Mouse (Mus musculus) hindbrain, embryonic 11.5 days (tissue): ENCODE data around the gene Ldhb. TPM values are rescaled to one million over a fixed set of nuclear protein-coding genes. Genes with fewer than 3 reads are reported as not detected.
A peak's percentile ranks its signal among the peaks of the same experiment; 100 is the strongest.

ENCODE experiments used
- ATAC-seq: fragments of 200-750 bp; cut with Nextera tagmentation; 2 replicates; pipeline ENCODE4 v1.8.0; 2017; ENCODE audit warnings: mild to moderate bottlenecking, moderate TSS enrichment, moderate library complexity; ENCODE audit not compliant: low FRiP score
- DNase-seq: peaks from one replicate; pipeline ENCODE4 v3.0.0-alpha.2; 2015; ENCODE audit warnings: low spot score
- H3K27ac ChIP-seq: fragments of 300-500 bp; sonication (generic); 2 replicates; pipeline ENCODE4 v1.5.1; 2014; ENCODE audit warnings: mild to moderate bottlenecking, low read depth, low read length
- H3K27me3 ChIP-seq: fragments of 300-500 bp; sonication (generic); 2 replicates; pipeline ENCODE4 v1.6.1; 2014; ENCODE audit warnings: mild to moderate bottlenecking, low read length, moderate library complexity, mixed read lengths; ENCODE audit not compliant: control insufficient read depth, insufficient read depth
- H3K36me3 ChIP-seq: fragments of 300-500 bp; sonication (generic); 2 replicates; pipeline ENCODE4 v1.6.1; 2014; ENCODE audit warnings: mild to moderate bottlenecking, low read length, moderate library complexity, mixed read lengths; ENCODE audit not compliant: control insufficient read depth, insufficient read depth
- H3K4me1 ChIP-seq: fragments of 300-500 bp; sonication (generic); replicated peaks from 2 replicates; pipeline ENCODE4 v1.6.1; 2014; ENCODE audit warnings: low read length, mixed read lengths; ENCODE audit not compliant: control insufficient read depth, insufficient read depth
- H3K4me2 ChIP-seq: fragments of 300-500 bp; sonication (generic); replicated peaks from 2 replicates; pipeline ENCODE4 v1.6.1; 2014; ENCODE audit warnings: mild to moderate bottlenecking, low read depth, low read length
- H3K4me3 ChIP-seq: fragments of 300-500 bp; sonication (generic); 2 replicates; pipeline ENCODE4 v1.5.1; 2014; ENCODE audit warnings: low read depth, low read length
- H3K9ac ChIP-seq: fragments of 300-500 bp; sonication (generic); 2 replicates; pipeline ENCODE4 v1.6.1; 2014; ENCODE audit warnings: low read depth, low read length
- H3K9me3 ChIP-seq: fragments of 300-500 bp; sonication (generic); 2 replicates; pipeline ENCODE4 v1.6.1; 2016; ENCODE audit warnings: low read length; ENCODE audit not compliant: control insufficient read depth
- whole genome bisulfite sequencing: fragments of 180-500 bp; shearing (Covaris S2); extraction: QIAGEN DNeasy Blood & Tissue Kit; methylation state at CpG from one replicate; pipeline ENCODE4 v1.1.7; 2014; 5-methylcytosine and 5-hydroxymethylcytosine counted together
- polyA plus RNA-seq: library from polyadenylated mRNA; unstranded; fragments of >200 nt; fragmentation: Nextera tagmentation; extraction: Ambion mirVana; gene quantifications from 2 replicates; pipeline ENCODE4 v1.2.1, GENCODE M21; 2014

The Ldhb gene
- polyA plus RNA-seq, 1 experiment from 2014 or later = 388 TPM

DNA sequence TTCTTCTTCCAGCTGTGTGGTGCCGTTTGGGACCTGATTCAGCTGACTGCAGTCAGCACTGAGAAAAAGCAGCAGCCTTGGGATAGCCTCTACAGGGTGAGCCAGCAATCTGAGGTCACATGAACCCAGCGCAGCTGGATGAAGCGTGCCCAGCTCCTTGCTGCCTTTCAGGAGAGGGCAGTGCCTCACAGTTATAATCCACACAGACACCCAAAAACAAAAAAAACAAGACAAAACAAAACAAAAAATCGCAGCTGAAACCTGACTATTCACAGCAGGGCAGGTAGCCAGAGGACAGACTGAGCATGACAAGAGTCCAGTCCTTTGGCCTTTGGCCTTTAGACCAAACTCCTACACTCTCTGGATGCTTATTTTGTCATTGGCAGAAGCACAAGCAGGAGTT, 35.0 kb downstream of the Ldhb start, which contains the start of gene Gys2:
Gene Gys2, minus strand, starts transcription at position 309 of the 403 bp plus-strand sequence.
- H3K4me3 ChIP-seq = no peak within 1 kb of the TSS
- H3K27ac ChIP-seq = no peak within 1 kb of the TSS
- H3K4me2 ChIP-seq = no peak within 1 kb of the TSS
- H3K36me3 ChIP-seq = no peaks in the 10 kb centered on the region
- H3K27me3 ChIP-seq = no peaks in the 10 kb centered on the region
- H3K9me3 ChIP-seq = no peaks in the 10 kb centered on the region
- DNase-seq = no peak
- H3K4me1 ChIP-seq = no peaks in the 10 kb centered on the region
- no peak within 1 kb of the TSS for H3K9ac ChIP-seq
- 60% methylated on average over 4 of the region's 4 CpGs for WGBS
- ATAC-seq = no peak

DNA sequence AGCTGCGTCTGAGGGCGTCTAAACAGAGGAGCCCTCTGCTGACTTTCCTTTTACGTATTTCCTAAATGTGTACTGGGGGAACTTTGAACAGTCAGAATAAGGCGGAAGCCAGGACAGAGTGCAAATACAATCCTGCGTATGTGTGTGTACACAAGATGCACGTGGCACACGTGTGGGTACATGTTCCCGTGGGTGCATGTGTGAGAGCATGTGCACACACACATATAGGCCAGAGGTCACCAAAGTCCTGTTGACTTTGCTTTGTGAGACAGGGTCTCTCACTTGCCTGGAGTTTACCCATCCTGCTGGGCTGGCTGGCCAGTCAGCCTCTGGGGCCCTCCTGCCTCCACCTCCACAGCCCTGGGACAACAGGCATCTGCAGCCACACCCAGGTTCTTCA, 36.6 kb downstream of the Ldhb start:
- Histone ChIP-seq H3K4me2 (no peak overlapping the region), H3K4me1 (no peaks in the 10 kb centered on the region), H3K27me3 (no peaks in the 10 kb centered on the region), H3K4me3 (no peak overlapping the region), H3K9me3 (no peaks in the 10 kb centered on the region), H3K27ac (no peak overlapping the region), H3K9ac (no peak overlapping the region), H3K36me3 (no peaks in the 10 kb centered on the region)
- no peak for ATAC-seq
- DNase-seq = no peak
- WGBS = 85% methylated on average over 8 of the region's 8 CpGs

DNA sequence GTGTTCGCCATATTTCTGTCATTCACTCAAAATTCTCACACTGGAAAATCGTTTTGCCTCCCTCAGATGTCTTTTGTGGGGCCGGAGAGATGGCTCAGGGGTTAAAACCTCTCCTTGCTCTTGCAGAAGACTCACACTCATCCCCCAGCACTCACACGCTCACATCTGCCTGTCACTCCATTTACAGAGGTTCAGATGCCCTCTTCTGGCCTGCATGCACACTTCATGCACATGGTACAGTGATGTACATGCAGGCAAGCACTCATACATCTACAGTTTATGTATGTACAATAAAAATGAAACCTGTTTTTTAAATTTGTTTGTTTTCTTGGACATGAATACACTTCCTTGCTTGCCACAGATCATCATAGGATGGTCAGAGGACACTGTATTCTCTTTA, 38.2 kb downstream of the Ldhb start:
- no peak overlapping the region for H3K4me3 ChIP-seq
- no peaks in the 10 kb centered on the region for H3K27me3 ChIP-seq
- ATAC-seq = peak; percentile 54
- no peaks in the 10 kb centered on the region for H3K4me1 ChIP-seq
- no peaks in the 10 kb centered on the region for H3K36me3 ChIP-seq
- 70% methylated on average over 4 of the region's 4 CpGs for WGBS
- H3K9me3 ChIP-seq = no peaks in the 10 kb centered on the region
- H3K27ac ChIP-seq = no peak overlapping the region
- peak; percentile 17 for DNase-seq
- no peak overlapping the region for H3K9ac ChIP-seq
- H3K4me2 ChIP-seq = no peak overlapping the region

DNA sequence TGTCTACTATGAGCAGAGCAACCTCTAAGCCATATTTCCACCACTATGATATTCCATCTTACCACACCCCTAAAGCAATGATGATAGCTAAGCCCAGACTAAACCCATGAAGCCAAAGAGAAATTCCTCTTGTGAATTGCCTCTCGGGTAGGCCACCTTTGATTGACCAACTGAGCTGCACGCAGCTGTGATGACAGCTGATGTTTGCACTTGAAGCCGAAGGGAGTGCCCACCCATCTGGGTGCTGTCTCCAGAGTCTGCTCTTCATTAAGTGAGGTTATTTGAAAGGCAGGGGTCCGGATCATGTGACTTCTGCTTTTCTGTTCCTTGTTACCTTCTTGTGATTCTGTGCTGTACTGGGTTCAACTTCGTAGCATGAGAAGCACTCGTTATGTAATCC, 45.6 kb downstream of the Ldhb start:
- no peak for ATAC-seq

DNA sequence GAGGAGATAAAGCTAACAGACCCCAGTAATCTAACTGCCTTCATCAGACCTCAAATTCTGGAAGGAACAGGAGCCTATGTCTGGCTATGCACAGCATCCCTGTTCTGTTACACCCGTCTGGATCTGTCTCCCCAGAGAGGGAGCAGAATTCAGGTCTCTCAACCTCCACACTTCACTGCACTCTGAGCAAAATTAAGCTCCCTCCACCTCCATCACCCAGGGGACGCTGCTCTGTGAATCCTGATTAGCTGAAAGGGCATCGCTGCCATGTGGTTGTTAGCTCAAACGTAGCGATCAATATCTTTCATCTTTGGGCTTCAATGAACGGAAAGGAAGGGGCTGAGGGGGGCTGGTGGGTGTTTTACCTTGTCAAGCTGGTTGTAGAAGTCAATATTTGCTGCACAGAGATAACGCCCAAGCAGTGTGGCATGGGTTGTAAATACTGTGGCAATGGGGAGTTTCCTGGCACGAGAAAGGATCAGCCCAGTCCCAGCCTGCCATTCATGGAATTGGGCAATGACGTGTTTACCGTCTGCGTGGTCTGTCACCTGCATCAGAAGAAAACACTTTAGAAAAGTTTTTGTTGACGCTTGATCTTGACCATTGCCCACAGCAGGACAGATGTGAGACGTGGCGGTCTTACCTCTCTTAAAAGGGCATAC, 48.6 kb downstream of the Ldhb start:
- Histone ChIP-seq H3K4me2 (no peak overlapping the region), H3K9me3 (no peaks in the 10 kb centered on the region), H3K4me3 (no peak overlapping the region), H3K27ac (no peak overlapping the region), H3K9ac (no peak overlapping the region), H3K27me3 (no peaks in the 10 kb centered on the region), H3K4me1 (0 out of 2 replicates have a peak, but pooled peaks cover 5% of the 10 kb centered on the region), H3K36me3 (no peaks in the 10 kb centered on the region)
- peak; percentile 60 for ATAC-seq
- WGBS = 72% methylated on average over 14 of the region's 14 CpGs
- peak; percentile 19 for DNase-seq

More for the DNA sequence above, 45.6 kb downstream of the Ldhb start:
- Histone ChIP-seq H3K27me3 (no peaks in the 10 kb centered on the region), H3K4me2 (no peak overlapping the region), H3K9ac (no peak overlapping the region), H3K4me3 (no peak overlapping the region), H3K9me3 (no peaks in the 10 kb centered on the region), H3K27ac (no peak overlapping the region), H3K4me1 (0 out of 2 replicates have a peak, but pooled peaks cover 5% of the 10 kb centered on the region), H3K36me3 (no peaks in the 10 kb centered on the region)
- no peak for DNase-seq
- 69% methylated on average over 6 of the region's 6 CpGs for WGBS

DNA sequence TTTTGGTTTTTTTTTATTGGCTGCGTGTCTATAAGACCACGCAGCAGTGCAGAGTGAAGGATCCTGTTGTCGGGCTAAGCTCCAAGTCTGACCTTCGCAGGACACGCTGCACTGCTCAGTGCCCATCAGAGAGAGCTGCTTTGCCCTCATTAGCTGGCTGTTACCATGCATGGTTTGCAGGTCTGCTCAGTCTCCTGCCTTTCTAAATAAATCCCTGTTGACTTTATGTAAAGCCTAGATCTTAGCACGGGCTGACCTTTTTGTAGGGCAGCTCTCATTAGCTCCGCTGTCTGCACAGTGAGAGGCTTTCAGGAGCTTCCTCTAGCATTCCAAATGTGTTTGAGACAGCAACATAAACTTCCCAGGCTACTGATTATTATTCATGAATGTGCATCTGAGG, 49.7 kb downstream of the Ldhb start:
- no peak overlapping the region for H3K4me2 ChIP-seq

DNA sequence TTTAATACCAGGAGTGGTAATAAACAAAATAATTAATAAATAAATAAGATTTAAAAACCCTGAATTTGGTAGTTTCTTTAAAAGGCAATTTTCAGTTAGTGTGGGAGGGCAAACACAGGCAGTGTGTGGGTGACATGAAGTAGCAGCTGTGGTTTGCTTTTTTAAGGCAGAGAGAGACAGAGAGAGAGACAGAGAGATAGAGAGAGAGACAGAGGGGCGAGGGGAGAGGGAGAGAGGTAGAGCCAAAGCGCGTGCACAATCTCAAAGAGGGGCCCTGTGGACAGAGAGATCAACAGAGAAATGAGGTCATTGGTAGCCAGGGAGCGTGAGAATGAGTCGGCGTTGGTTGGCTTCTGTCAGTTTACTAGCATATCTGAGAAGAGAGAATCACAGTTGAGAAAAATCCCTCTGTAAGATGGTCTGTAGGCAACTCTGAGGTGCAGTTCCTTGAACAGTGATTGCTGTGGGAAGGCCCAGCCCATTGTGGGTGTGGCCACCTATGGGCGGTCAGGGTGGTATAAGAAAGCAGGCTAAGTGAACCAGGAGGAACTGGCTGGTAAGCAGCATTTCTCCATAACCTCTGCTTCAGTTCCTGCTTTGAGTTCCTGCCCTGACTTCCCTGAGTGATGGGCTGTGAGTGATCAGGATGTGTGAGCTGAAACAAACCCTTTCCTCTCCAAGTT, 52.3 kb downstream of the Ldhb start:
- no peaks in the 10 kb centered on the region for H3K36me3 ChIP-seq
- H3K9me3 ChIP-seq = no peaks in the 10 kb centered on the region
- H3K9ac ChIP-seq = no peak overlapping the region
- no peak for DNase-seq
- no peaks in the 10 kb centered on the region for H3K27me3 ChIP-seq
- H3K4me1 ChIP-seq = 0 out of 2 replicates have a peak, but pooled peaks cover 5% of the 10 kb centered on the region
- WGBS = 73% methylated on average over 7 of the region's 7 CpGs
- H3K27ac ChIP-seq = no peak overlapping the region
- H3K4me2 ChIP-seq = no peak overlapping the region
- H3K4me3 ChIP-seq = no peak overlapping the region
- no peak for ATAC-seq

More for the DNA sequence above, 49.7 kb downstream of the Ldhb start:
- DNase-seq (peak; percentile 9), ATAC-seq (peak; percentile 65; the same call in 1 of the 2 replicates)
- Histone ChIP-seq H3K36me3 (no peaks in the 10 kb centered on the region), H3K4me3 (no peak overlapping the region), H3K27ac (no peak overlapping the region), H3K9ac (no peak overlapping the region), H3K27me3 (no peaks in the 10 kb centered on the region), H3K4me1 (0 out of 2 replicates have a peak, but pooled peaks cover 5% of the 10 kb centered on the region), H3K9me3 (no peaks in the 10 kb centered on the region)
- 55% methylated on average over 7 of the region's 7 CpGs for WGBS

DNA sequence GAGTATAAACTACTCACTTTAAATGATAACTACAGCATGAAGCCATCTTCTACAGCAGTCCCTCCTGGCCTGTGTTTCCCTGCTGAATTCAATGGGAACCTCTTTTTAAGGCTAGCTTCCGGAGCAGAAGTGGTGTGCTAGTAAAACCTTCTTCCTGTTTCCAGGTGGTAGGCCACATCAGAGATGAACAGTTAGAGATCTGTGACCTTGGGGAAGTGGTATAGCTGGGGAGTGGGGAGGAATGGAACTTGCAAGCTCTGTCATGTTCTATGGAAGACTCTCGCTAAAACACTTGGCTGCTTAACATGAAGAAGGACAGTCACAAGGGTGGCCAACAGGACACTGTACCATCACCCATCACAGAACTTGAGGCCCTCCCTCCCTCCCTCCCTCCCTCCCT, 54.4 kb downstream of the Ldhb start:
- Histone ChIP-seq H3K27ac (no peak overlapping the region), H3K4me2 (no peak overlapping the region)
- DNase-seq = no peak

DNA sequence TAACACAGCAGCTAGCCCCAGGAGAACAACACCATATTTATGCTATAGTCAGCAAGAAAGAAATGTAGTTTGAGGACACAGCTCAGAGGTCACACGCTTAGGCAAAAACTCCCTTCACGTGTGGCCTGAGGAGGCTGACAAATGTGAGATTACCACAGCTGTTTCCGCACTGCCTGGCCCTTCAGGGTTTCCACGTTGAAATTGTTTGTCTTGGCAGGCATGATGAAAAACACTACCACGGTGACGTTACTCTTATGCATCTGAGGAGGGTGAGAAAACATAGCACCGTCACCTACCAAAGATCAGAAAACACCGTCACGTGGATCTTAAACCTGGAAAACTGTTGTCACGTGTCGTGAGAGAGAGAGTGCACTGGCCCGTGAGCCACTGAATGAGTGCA, 56.4 kb downstream of the Ldhb start:
- DNase-seq = no peak
- Histone ChIP-seq H3K27ac (no peak overlapping the region), H3K36me3 (no peaks in the 10 kb centered on the region), H3K9ac (no peak overlapping the region), H3K9me3 (no peaks in the 10 kb centered on the region), H3K4me3 (no peak overlapping the region), H3K4me2 (no peak overlapping the region), H3K27me3 (no peaks in the 10 kb centered on the region), H3K4me1 (no peaks in the 10 kb centered on the region)
- WGBS = 84% methylated on average over 12 of the region's 12 CpGs
- no peak for ATAC-seq

More for the DNA sequence above, 54.4 kb downstream of the Ldhb start:
- Histone ChIP-seq H3K27me3 (no peaks in the 10 kb centered on the region), H3K4me1 (0 out of 2 replicates have a peak, but pooled peaks cover 3% of the 10 kb centered on the region), H3K4me3 (no peak overlapping the region), H3K36me3 (no peaks in the 10 kb centered on the region), H3K9me3 (no peaks in the 10 kb centered on the region), H3K9ac (no peak overlapping the region)
- ATAC-seq = no peak
- WGBS = 96% methylated on average over 2 of the region's 2 CpGs
